Mouse (Mus musculus) C2C12 (cell line): ENCODE results near the gene Pdk2. TPM values are rescaled to one million over a fixed set of nuclear protein-coding genes. Genes with fewer than 3 reads are reported as not detected.

Source experiments
- H3K27me3 ChIP-seq: one replicate; pipeline ENCODE4 v1.6.1; 2011; ENCODE audit not compliant: control insufficient read depth, insufficient read depth, insufficient read length
- H3K36me3 ChIP-seq: one replicate; pipeline ENCODE4 v1.6.1; 2011; ENCODE audit not compliant: control insufficient read depth, insufficient read depth
- H3K4me3 ChIP-seq: one replicate; pipeline ENCODE4 v1.5.1; 2011; ENCODE audit warnings: mild to moderate bottlenecking, control low read depth; ENCODE audit not compliant: poor library complexity, insufficient read depth, severe bottlenecking
- H3K79me2 ChIP-seq: one replicate; pipeline ENCODE4 v1.6.1; 2011; ENCODE audit not compliant: control insufficient read depth, insufficient read depth
- H3K79me3 ChIP-seq: one replicate; pipeline ENCODE4 v1.6.1; 2011; ENCODE audit warnings: low read depth, control low read depth
- H3ac ChIP-seq: one replicate; pipeline ENCODE3; 2011; ENCODE audit warnings: low read depth; ENCODE audit not compliant: control insufficient read depth, insufficient read length
- CEBPB ChIP-seq: IDR thresholded peaks from one replicate; pipeline ENCODE4 v1.6.1; 2011; ENCODE audit warnings: low read depth, mild to moderate bottlenecking, control low read depth, moderate library complexity
- CTCF ChIP-seq: IDR thresholded peaks from one replicate; pipeline ENCODE4 v1.5.1; 2011; ENCODE audit not compliant: control insufficient read depth, insufficient read depth, insufficient read length
- FOSL1 ChIP-seq: IDR thresholded peaks from one replicate; pipeline ENCODE4 v1.8.0; 2011; ENCODE audit warnings: mild to moderate bottlenecking, low read length; ENCODE audit not compliant: poor library complexity, insufficient read depth, severe bottlenecking
- MAX ChIP-seq: IDR thresholded peaks from one replicate; pipeline ENCODE4 v1.6.1; 2011; ENCODE audit warnings: mild to moderate bottlenecking, control low read depth
- MYOD1 ChIP-seq: IDR thresholded peaks from one replicate; pipeline ENCODE4 v1.6.1; 2011; ENCODE audit warnings: low read depth; ENCODE audit not compliant: control insufficient read depth, insufficient read length
- MYOG ChIP-seq: IDR thresholded peaks from one replicate; pipeline ENCODE4 v1.6.1; 2011; ENCODE audit not compliant: control insufficient read depth, insufficient read length; ENCODE audit errors: extremely low read depth
- USF1 ChIP-seq: IDR thresholded peaks from one replicate; pipeline ENCODE4 v1.6.1; 2011; ENCODE audit warnings: low read depth, mild to moderate bottlenecking, control low read depth, moderate library complexity
- polyA plus RNA-seq: library from polyadenylated mRNA; unstranded; fragments of >200 nt; fragmentation: generic; extraction: Trizol; gene quantifications from one replicate; pipeline ENCODE4 v1.2.1, GENCODE M21; 2012; ENCODE audit warnings: missing spikeins

Pdk2 gene
- polyA plus RNA-seq, 1 experiment: 1.8 TPM

- Histone ChIP-seq H3K36me3 (peaks cover 56% of the 10 kb centered on the region), H3ac (no peak overlapping the region), H3K79me2 (no peaks in the 10 kb centered on the region), H3K4me3 (no peak overlapping the region), H3K79me3 (no peaks in the 10 kb centered on the region), H3K27me3 (no peaks in the 10 kb centered on the region)
- no peak for TF ChIP-seq FOSL1
- no peak for TF ChIP-seq CTCF
- TF ChIP-seq MYOD1: no peak
- TF ChIP-seq MAX: no peak
- TF ChIP-seq CEBPB: no peak
- no peak for TF ChIP-seq MYOG
- TF ChIP-seq USF1: no peak
These were observed 15.8 kb upstream of the Pdk2 start for GRCm38 (mm10) chr11:95056768-95057501.

DNA sequence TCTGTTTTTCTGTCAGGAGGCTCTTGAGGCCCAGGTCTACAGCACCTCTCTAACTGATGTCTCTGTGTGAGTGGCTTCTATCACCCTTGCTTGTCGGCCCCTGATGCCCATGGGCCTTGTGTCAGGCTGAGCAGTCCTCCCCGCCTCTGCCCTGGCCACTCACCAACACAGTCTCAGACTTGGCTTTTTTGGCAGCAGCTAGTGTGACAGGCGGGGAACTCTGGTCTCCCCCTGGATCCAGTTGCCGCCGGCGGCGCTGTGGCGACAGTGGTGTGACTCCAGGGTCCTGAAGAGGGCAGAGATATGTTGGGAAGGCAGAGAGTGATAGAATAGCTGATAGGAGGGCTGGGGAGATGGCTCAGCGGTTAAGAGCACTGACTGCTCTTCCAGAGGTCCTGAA is 11.9 kb upstream of the Pdk2 start:
- Histone ChIP-seq H3K4me3 (no peak overlapping the region), H3K79me2 (no peaks in the 10 kb centered on the region), H3K36me3 (peaks cover 71% of the 10 kb centered on the region), H3K27me3 (no peaks in the 10 kb centered on the region), H3K79me3 (no peaks in the 10 kb centered on the region), H3ac (no peak overlapping the region)
- TF ChIP-seq MAX: no peak
- TF ChIP-seq MYOD1: no peak
- TF ChIP-seq MYOG: no peak
- no peak for TF ChIP-seq USF1
- no peak for TF ChIP-seq CTCF
- TF ChIP-seq FOSL1: no peak
- TF ChIP-seq CEBPB: no peak

GRCm38 (mm10) chr11:95046980-95047680 is 6.0 kb upstream of the Pdk2 start:
- TF ChIP-seq USF1 (no peak), MYOG (no peak), MYOD1 (no peak), MAX (no peak), CEBPB (no peak), FOSL1 (no peak), CTCF (peak; percentile 25)
- Histone ChIP-seq H3K79me2 (no peaks in the 10 kb centered on the region), H3K4me3 (no peak overlapping the region), H3ac (no peak overlapping the region), H3K27me3 (no peaks in the 10 kb centered on the region), H3K79me3 (no peaks in the 10 kb centered on the region), H3K36me3 (peaks cover 56% of the 10 kb centered on the region)

- no peaks in the 10 kb centered on the region for H3K79me3 ChIP-seq
- TF ChIP-seq FOSL1: no peak
- no peak for TF ChIP-seq CEBPB
- no peaks in the 10 kb centered on the region for H3K27me3 ChIP-seq
- H3K4me3 ChIP-seq: no peak overlapping the region
- H3K79me2 ChIP-seq: no peaks in the 10 kb centered on the region
- H3K36me3 ChIP-seq: peaks cover 37% of the 10 kb centered on the region
- no peak overlapping the region for H3ac ChIP-seq
These were observed 3.2 kb upstream of the Pdk2 start for GRCm38 (mm10) chr11:95044185-95044870.

DNA sequence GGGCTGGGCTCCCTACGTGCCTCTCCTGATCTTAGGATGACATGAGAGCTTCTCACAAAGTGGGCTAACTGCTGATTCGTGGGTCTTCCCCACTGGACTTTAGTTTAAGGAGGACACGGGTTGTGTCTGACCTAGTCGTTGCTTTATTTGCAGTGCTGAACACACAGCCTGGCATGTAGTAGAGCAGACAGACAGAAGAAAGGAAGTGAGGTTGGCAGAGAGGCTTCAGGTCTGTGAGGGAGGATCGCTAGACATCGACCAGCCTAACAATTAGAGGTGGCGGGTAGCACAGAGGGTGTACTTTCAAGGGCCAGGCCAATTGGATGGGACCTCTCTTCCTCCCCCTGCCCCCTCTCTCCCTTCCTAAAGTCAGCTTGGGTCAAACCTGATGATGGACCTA is 2.5 kb upstream of the Pdk2 start:
- Histone ChIP-seq H3K36me3 (peaks cover 30% of the 10 kb centered on the region), H3K79me3 (no peaks in the 10 kb centered on the region), H3K27me3 (no peaks in the 10 kb centered on the region), H3K79me2 (no peaks in the 10 kb centered on the region), H3ac (no peak overlapping the region), H3K4me3 (no peak overlapping the region)
- TF ChIP-seq USF1 (no peak), MYOD1 (no peak), FOSL1 (no peak), CTCF (no peak), CEBPB (no peak), MAX (no peak), MYOG (no peak)
